Mouse (Mus musculus): ENCODE measurements around the gene Tollip. TPM values are rescaled to one million over a fixed set of nuclear protein-coding genes. Genes with fewer than 3 reads are reported as not detected.

Tollip gene
- total and polyA plus RNA-seq, 3 experiments: 52.6 to 55.5 (median 53.6) TPM

GRCm38 (mm10) chr7:141958211-141958610 lies 39.9 kb upstream of the Tollip start:
- Histone ChIP-seq H3K4me1 (ENCODE audit: insufficient read depth, low read depth, low read length) (no peaks in the 10 kb centered on the region), H3K4me3 (ENCODE audit: low read depth, low read length) (no peak overlapping the region), H3K27me3 (ENCODE audit: insufficient read depth, low read length) (peaks cover 8% of the 10 kb centered on the region; the same call in 1 of the 2 replicates), H3K9me3 (replicated peaks) (no peaks in the 10 kb centered on the region), H3K36me3 (replicated peaks) (no peaks in the 10 kb centered on the region)
- TF ChIP-seq POLR2AphosphoS5 (IDR thresholded peaks at IDR 0.05; ENCODE audit: insufficient replicate concordance, low read depth, low read length): no peak
- TF ChIP-seq GATA1 (IDR thresholded peaks at IDR 0.05; ENCODE audit: borderline replicate concordance, low read length): no peak
- no peak for TF ChIP-seq CTCF (IDR thresholded peaks at IDR 0.05; ENCODE audit: low read depth, low read length)
- no peak for TF ChIP-seq TAL1 (conservative IDR thresholded peaks at IDR 0.05; ENCODE audit: low read depth, low read length)
- no peak for TF ChIP-seq GATA2 (IDR thresholded peaks at IDR 0.05; ENCODE audit: borderline replicate concordance, low read depth, low read length)
- no peak for DNase-seq (ENCODE audit: low spot score)
- no peak for ATAC-seq (ENCODE audit: extremely low read depth, insufficient number of reproducible peaks, low FRiP score, poor library complexity, severe bottlenecking)

DNA sequence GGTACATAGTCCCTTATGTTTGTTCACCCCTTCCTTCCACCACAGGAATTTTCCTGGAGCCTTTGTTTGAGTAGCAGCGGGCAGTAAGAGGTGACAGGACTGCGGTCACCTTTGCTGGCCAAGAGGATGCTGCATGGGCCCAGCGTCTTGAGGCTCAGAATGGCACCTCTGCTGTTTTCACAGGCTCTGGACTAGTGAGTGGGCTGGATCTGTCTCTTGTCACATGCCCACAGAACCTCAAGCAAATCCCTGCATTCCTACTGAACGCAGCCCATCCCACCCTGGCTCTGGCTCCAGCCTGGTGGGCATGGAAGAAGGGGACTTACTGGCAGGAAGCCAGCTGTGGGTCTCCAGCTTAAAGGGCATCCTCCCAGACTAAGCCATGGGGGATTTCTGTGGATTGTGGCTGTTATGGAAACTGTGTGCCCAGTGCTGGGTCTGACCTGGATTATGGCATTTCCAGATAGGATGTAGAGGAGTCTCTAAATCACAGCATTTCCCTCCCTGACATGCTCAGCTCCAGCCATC lies 39.3 kb upstream of the Tollip start:
- Histone ChIP-seq H3K27me3 (ENCODE audit: insufficient read depth, low read length) (peaks cover 8% of the 10 kb centered on the region; the same call in 1 of the 2 replicates), H3K36me3 (replicated peaks) (no peaks in the 10 kb centered on the region), H3K9me3 (replicated peaks) (no peaks in the 10 kb centered on the region), H3K4me3 (ENCODE audit: low read depth, low read length) (no peak overlapping the region), H3K4me1 (ENCODE audit: insufficient read depth, low read depth, low read length) (no peaks in the 10 kb centered on the region)
- ATAC-seq (ENCODE audit: extremely low read depth, insufficient number of reproducible peaks, low FRiP score, poor library complexity, severe bottlenecking) (no peak), DNase-seq (ENCODE audit: low spot score) (no peak)
- TF ChIP-seq GATA2 (IDR thresholded peaks at IDR 0.05; ENCODE audit: borderline replicate concordance, low read depth, low read length) (no peak), CTCF (IDR thresholded peaks at IDR 0.05; ENCODE audit: low read depth, low read length) (no peak), POLR2AphosphoS5 (IDR thresholded peaks at IDR 0.05; ENCODE audit: insufficient replicate concordance, low read depth, low read length) (no peak), TAL1 (conservative IDR thresholded peaks at IDR 0.05; ENCODE audit: low read depth, low read length) (no peak), GATA1 (IDR thresholded peaks at IDR 0.05; ENCODE audit: borderline replicate concordance, low read length) (no peak)

- no peaks in the 10 kb centered on the region for H3K9me3 ChIP-seq (replicated peaks)
Measured at GRCm38 (mm10) chr7:141956174-141956566, 37.9 kb upstream of the Tollip start.

DNA sequence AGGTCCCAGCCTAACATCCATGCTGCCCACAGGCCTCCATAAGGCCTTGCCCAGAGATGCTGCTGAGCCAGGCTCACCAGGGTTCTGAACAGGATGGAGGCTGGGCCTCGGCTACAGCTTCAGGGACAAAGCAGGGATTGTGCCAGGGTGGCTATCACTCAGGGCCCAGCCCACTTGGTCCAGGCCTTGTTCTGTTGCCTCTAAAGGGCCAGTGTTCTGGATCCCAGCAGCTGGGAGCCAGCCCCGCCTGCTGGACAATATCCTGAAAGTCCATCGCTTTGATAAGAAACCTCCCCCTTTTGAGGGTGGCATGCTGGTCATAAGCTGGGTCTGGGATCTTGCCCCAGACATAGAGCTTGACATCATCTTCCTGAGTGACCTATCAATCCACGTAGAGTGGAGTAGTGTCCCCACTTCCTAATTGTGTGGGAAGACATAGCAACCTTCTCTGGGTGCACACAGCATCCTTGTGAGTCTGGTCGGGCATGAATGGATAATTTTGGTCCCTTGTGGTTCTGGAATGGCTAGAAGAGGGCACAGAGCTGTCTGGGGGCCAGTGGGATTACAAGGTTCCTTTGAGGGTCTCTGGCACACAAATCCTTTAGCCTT lies 37.4 kb upstream of the Tollip start:
- DNase-seq (ENCODE audit: low spot score): no peak
- no peaks in the 10 kb centered on the region for H3K36me3 ChIP-seq (replicated peaks)
- H3K27me3 ChIP-seq (ENCODE audit: insufficient read depth, low read length): peaks cover 5% of the 10 kb centered on the region; the same call in 1 of the 2 replicates
- no peak overlapping the region for H3K4me3 ChIP-seq (ENCODE audit: low read depth, low read length)
- H3K4me1 ChIP-seq (ENCODE audit: insufficient read depth, low read depth, low read length): no peaks in the 10 kb centered on the region
- no peaks in the 10 kb centered on the region; the same call in 1 of the 2 replicates for H3K9me3 ChIP-seq (replicated peaks)
- no peak for TF ChIP-seq CTCF (IDR thresholded peaks at IDR 0.05; ENCODE audit: low read depth, low read length)
- no peak for TF ChIP-seq GATA1 (IDR thresholded peaks at IDR 0.05; ENCODE audit: borderline replicate concordance, low read length)
- no peak for TF ChIP-seq TAL1 (conservative IDR thresholded peaks at IDR 0.05; ENCODE audit: low read depth, low read length)
- TF ChIP-seq POLR2AphosphoS5 (IDR thresholded peaks at IDR 0.05; ENCODE audit: insufficient replicate concordance, low read depth, low read length): no peak
- no peak for TF ChIP-seq GATA2 (IDR thresholded peaks at IDR 0.05; ENCODE audit: borderline replicate concordance, low read depth, low read length)
- ATAC-seq (ENCODE audit: extremely low read depth, insufficient number of reproducible peaks, low FRiP score, poor library complexity, severe bottlenecking): no peak

More at GRCm38 (mm10) chr7:141956174-141956566, 37.9 kb upstream of the Tollip start:
- no peaks in the 10 kb centered on the region for H3K36me3 ChIP-seq (replicated peaks)
- H3K4me1 ChIP-seq (ENCODE audit: insufficient read depth, low read depth, low read length): no peaks in the 10 kb centered on the region
- DNase-seq (ENCODE audit: low spot score) (no peak), ATAC-seq (ENCODE audit: extremely low read depth, insufficient number of reproducible peaks, low FRiP score, poor library complexity, severe bottlenecking) (no peak)
- H3K27me3 ChIP-seq (ENCODE audit: insufficient read depth, low read length): peaks cover 5% of the 10 kb centered on the region; the same call in 1 of the 2 replicates
- no peak overlapping the region for H3K4me3 ChIP-seq (ENCODE audit: low read depth, low read length)
- TF ChIP-seq POLR2AphosphoS5 (IDR thresholded peaks at IDR 0.05; ENCODE audit: insufficient replicate concordance, low read depth, low read length) (no peak), GATA2 (IDR thresholded peaks at IDR 0.05; ENCODE audit: borderline replicate concordance, low read depth, low read length) (no peak), TAL1 (conservative IDR thresholded peaks at IDR 0.05; ENCODE audit: low read depth, low read length) (no peak), CTCF (IDR thresholded peaks at IDR 0.05; ENCODE audit: low read depth, low read length) (no peak), GATA1 (IDR thresholded peaks at IDR 0.05; ENCODE audit: borderline replicate concordance, low read length) (no peak)

GRCm38 (mm10) chr7:141953616-141954015 lies 35.3 kb upstream of the Tollip start:
- no peaks in the 10 kb centered on the region for H3K4me1 ChIP-seq (ENCODE audit: insufficient read depth, low read depth, low read length)
- DNase-seq (ENCODE audit: low spot score) (no peak), ATAC-seq (ENCODE audit: extremely low read depth, insufficient number of reproducible peaks, low FRiP score, poor library complexity, severe bottlenecking) (no peak)
- TF ChIP-seq GATA1 (IDR thresholded peaks at IDR 0.05; ENCODE audit: borderline replicate concordance, low read length) (no peak), GATA2 (IDR thresholded peaks at IDR 0.05; ENCODE audit: borderline replicate concordance, low read depth, low read length) (no peak), CTCF (IDR thresholded peaks at IDR 0.05; ENCODE audit: low read depth, low read length) (no peak), TAL1 (conservative IDR thresholded peaks at IDR 0.05; ENCODE audit: low read depth, low read length) (no peak), POLR2AphosphoS5 (IDR thresholded peaks at IDR 0.05; ENCODE audit: insufficient replicate concordance, low read depth, low read length) (no peak)
- no peaks in the 10 kb centered on the region for H3K36me3 ChIP-seq (replicated peaks)
- no peak overlapping the region for H3K4me3 ChIP-seq (ENCODE audit: low read depth, low read length)
- peaks cover 5% of the 10 kb centered on the region; the same call in 1 of the 2 replicates for H3K27me3 ChIP-seq (ENCODE audit: insufficient read depth, low read length)
- peaks cover 15% of the 10 kb centered on the region for H3K9me3 ChIP-seq (replicated peaks)

- TF ChIP-seq TAL1 (conservative IDR thresholded peaks at IDR 0.05; ENCODE audit: low read depth, low read length) (no peak), POLR2AphosphoS5 (IDR thresholded peaks at IDR 0.05; ENCODE audit: insufficient replicate concordance, low read depth, low read length) (no peak), CTCF (IDR thresholded peaks at IDR 0.05; ENCODE audit: low read depth, low read length) (no peak), GATA2 (IDR thresholded peaks at IDR 0.05; ENCODE audit: borderline replicate concordance, low read depth, low read length) (no peak), GATA1 (IDR thresholded peaks at IDR 0.05; ENCODE audit: borderline replicate concordance, low read length) (no peak)
- H3K4me3 ChIP-seq (ENCODE audit: low read depth, low read length): no peak overlapping the region
- DNase-seq (ENCODE audit: low spot score) (no peak), ATAC-seq (ENCODE audit: extremely low read depth, insufficient number of reproducible peaks, low FRiP score, poor library complexity, severe bottlenecking) (no peak)
- H3K9me3 ChIP-seq (replicated peaks): peaks cover 15% of the 10 kb centered on the region
- no peaks in the 10 kb centered on the region for H3K36me3 ChIP-seq (replicated peaks)
- peaks cover 5% of the 10 kb centered on the region; the same call in 1 of the 2 replicates for H3K27me3 ChIP-seq (ENCODE audit: insufficient read depth, low read length)
- H3K4me1 ChIP-seq (ENCODE audit: insufficient read depth, low read depth, low read length): no peaks in the 10 kb centered on the region
Measured at GRCm38 (mm10) chr7:141952920-141953319, 34.6 kb upstream of the Tollip start.
